Mouse (Mus musculus): Measurements from ENCODE around the gene Coro1c. TPM values are rescaled to one million over a fixed set of nuclear protein-coding genes. Genes with fewer than 3 reads are reported as not detected.

The Coro1c gene
- 12.9 and 13.2 TPM in 2 replicates for polyA plus RNA-seq (2012; rRNA removed)

DNA sequence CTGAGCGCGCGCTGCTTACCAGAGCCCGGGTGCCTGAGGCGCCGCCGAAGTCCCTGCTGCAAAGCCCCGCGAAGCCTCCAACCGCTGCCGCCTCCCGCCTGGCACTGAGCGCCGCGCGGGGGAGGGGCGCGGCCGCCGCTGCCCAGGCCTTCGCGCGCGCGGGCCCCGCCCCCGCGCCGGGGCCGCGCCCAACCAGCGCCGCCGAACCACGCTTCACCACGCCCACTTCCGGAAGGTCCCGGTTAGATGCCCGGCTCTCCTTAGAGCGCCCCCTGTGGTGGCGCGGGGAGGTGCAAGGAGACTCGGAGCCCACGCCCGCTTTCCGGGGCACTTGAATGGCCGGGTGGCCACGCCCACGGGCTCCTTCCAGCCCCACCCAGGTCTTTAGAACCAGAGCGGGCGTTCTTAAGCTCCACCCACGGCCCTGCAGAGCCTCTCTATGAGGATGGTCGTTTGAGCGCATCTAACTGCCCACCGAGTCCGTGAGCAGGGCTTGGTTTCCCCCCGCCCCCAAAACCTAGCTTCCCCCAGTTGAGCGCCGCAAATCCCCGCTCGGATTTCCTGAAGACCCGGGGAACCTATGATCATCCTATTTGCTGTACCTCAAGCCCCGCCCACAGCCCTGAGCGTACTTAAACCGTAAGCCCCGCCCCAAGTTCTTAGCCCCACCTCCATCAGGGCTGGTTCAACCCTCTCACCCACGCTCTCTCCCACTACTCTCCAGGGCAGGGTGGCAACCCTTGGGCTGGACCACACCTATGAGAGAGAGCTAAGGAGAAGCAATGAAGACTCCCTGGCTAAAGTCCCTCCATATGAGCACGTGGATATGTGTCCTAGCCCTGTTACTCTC lies at the start of gene Coro1c:
Coro1c (minus strand) TSS at position 167 of the 850 bp plus-strand sequence.
- Histone ChIP-seq H3K27ac (ENCODE audit: control insufficient read depth, insufficient read depth, low read depth, low read length) (peak within 1 kb of the TSS; percentile 89), H3K4me3 (ENCODE audit: control insufficient read depth, low read depth, low read length) (peak within 1 kb of the TSS; percentile 88), H3K4me1 (ENCODE audit: control insufficient read depth, insufficient read depth, low read length) (peaks cover 18% of the 10 kb centered on the region), H3K36me3 (ENCODE audit: control insufficient read depth, insufficient read depth, low read length) (no peaks in the 10 kb centered on the region), H3K27me3 (ENCODE audit: control insufficient read depth, insufficient read depth, low read length) (no peaks in the 10 kb centered on the region)
- TF ChIP-seq POLR2A (IDR thresholded peaks at IDR 0.05; ENCODE audit: control insufficient read depth, low read depth, low read length): peak; percentile 56
- peak; percentile 91 for TF ChIP-seq CTCF (IDR thresholded peaks at IDR 0.05; ENCODE audit: control insufficient read depth, insufficient read depth, insufficient replicate concordance, low read depth, low read length)

DNA sequence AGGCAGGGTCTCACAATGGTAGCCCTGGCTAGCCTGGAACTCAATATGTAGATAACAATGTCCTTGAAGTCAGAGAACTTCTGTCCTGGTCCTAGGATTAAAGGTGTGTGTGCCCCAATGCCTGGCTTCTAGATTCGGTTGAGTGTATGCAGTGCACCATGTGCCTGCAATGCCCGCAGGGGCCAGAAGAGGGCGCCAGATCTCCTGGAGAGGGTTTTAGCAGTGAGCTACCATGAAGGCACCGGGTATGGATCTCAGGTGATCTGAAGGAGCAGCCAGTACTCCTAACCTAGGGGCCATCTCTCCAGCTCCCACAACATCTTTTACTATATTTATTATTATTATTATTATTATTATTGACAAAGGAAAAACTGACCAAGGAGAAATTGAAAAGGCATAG lies 48.0 kb upstream of the Coro1c start:
- TF ChIP-seq POLR2A (IDR thresholded peaks at IDR 0.05; ENCODE audit: control insufficient read depth, low read depth, low read length) (no peak), CTCF (IDR thresholded peaks at IDR 0.05; ENCODE audit: control insufficient read depth, insufficient read depth, insufficient replicate concordance, low read depth, low read length) (peak; percentile 98)
- Histone ChIP-seq H3K27me3 (ENCODE audit: control insufficient read depth, insufficient read depth, low read length) (no peaks in the 10 kb centered on the region), H3K36me3 (ENCODE audit: control insufficient read depth, insufficient read depth, low read length) (no peaks in the 10 kb centered on the region), H3K27ac (ENCODE audit: control insufficient read depth, insufficient read depth, low read depth, low read length) (no peak overlapping the region), H3K4me1 (ENCODE audit: control insufficient read depth, insufficient read depth, low read length) (no peaks in the 10 kb centered on the region), H3K4me3 (ENCODE audit: control insufficient read depth, low read depth, low read length) (no peak overlapping the region)

DNA sequence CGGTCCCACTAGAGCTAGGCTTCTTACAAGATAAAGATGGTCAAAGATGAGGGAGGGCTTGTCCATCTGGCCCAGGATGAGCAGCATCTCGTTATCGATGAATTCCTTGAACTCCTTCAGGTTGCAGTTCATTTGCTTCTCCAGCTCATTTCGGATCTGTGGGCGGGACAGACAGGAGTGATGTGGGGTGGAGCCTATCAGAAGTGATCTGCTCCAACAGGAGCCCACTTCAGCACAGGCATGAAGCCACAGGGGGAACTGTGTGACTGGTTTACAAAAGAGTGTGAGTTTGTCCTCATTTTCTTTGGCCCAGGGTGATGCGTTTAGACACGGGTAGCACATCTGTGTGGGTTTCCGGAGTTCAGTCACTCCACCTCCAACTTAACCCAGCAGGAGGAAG lies 47.1 kb upstream of the Coro1c start:
- H3K4me1 ChIP-seq (ENCODE audit: control insufficient read depth, insufficient read depth, low read length): no peaks in the 10 kb centered on the region
- H3K27ac ChIP-seq (ENCODE audit: control insufficient read depth, insufficient read depth, low read depth, low read length): no peak overlapping the region
- no peaks in the 10 kb centered on the region for H3K36me3 ChIP-seq (ENCODE audit: control insufficient read depth, insufficient read depth, low read length)
- no peak for TF ChIP-seq CTCF (IDR thresholded peaks at IDR 0.05; ENCODE audit: control insufficient read depth, insufficient read depth, insufficient replicate concordance, low read depth, low read length)
- no peak for TF ChIP-seq POLR2A (IDR thresholded peaks at IDR 0.05; ENCODE audit: control insufficient read depth, low read depth, low read length)
- H3K4me3 ChIP-seq (ENCODE audit: control insufficient read depth, low read depth, low read length): no peak overlapping the region
- H3K27me3 ChIP-seq (ENCODE audit: control insufficient read depth, insufficient read depth, low read length): no peaks in the 10 kb centered on the region

DNA sequence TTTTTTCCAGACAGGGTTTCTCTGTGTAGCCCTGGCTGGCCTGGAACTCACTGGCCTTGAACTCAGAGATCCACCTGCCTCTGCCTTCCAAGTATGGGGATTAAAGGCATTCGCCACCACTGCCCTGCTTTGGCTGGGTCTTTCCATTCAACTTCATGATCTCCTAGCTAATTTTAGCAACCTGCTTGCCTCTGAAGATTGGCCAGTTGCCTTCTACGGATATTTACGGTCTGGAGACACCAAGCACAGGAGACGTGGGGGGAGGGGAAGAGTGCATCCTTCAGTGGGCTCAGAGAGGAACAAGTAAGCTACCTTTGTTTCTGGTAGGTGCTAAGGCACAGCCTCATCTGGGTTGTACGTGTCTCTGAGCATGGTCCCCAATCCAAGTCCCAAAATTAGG lies 46.7 kb upstream of the Coro1c start:
- H3K36me3 ChIP-seq (ENCODE audit: control insufficient read depth, insufficient read depth, low read length): no peaks in the 10 kb centered on the region
- no peak overlapping the region for H3K27ac ChIP-seq (ENCODE audit: control insufficient read depth, insufficient read depth, low read depth, low read length)
- H3K4me3 ChIP-seq (ENCODE audit: control insufficient read depth, low read depth, low read length): no peak overlapping the region
- H3K27me3 ChIP-seq (ENCODE audit: control insufficient read depth, insufficient read depth, low read length): no peaks in the 10 kb centered on the region
- TF ChIP-seq POLR2A (IDR thresholded peaks at IDR 0.05; ENCODE audit: control insufficient read depth, low read depth, low read length): no peak
- TF ChIP-seq CTCF (IDR thresholded peaks at IDR 0.05; ENCODE audit: control insufficient read depth, insufficient read depth, insufficient replicate concordance, low read depth, low read length): no peak
- no peaks in the 10 kb centered on the region for H3K4me1 ChIP-seq (ENCODE audit: control insufficient read depth, insufficient read depth, low read length)

DNA sequence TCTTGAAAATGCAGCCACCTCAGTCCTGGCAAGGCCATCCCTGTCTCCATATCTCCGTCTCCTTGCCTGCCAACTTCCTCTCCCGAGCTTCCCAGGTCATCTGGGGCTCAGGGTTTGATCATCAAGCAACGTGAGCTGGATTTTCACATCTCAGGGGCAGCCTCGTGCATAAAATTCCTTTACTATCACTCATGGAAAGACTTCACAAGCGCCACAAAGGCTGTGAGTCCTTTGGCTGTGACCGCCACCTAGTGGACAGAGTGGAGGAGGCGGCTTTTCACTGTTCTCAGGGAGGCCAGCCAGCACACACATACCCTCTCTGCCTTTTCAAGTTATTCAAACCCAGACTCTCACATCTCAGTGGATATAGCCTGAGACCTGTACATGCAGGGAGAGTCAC lies 45.9 kb upstream of the Coro1c start:
- Histone ChIP-seq H3K4me1 (ENCODE audit: control insufficient read depth, insufficient read depth, low read length) (no peaks in the 10 kb centered on the region), H3K27me3 (ENCODE audit: control insufficient read depth, insufficient read depth, low read length) (no peaks in the 10 kb centered on the region), H3K27ac (ENCODE audit: control insufficient read depth, insufficient read depth, low read depth, low read length) (no peak overlapping the region), H3K4me3 (ENCODE audit: control insufficient read depth, low read depth, low read length) (no peak overlapping the region), H3K36me3 (ENCODE audit: control insufficient read depth, insufficient read depth, low read length) (no peaks in the 10 kb centered on the region)
- TF ChIP-seq POLR2A (IDR thresholded peaks at IDR 0.05; ENCODE audit: control insufficient read depth, low read depth, low read length): no peak
- TF ChIP-seq CTCF (IDR thresholded peaks at IDR 0.05; ENCODE audit: control insufficient read depth, insufficient read depth, insufficient replicate concordance, low read depth, low read length): peak; percentile 82

DNA sequence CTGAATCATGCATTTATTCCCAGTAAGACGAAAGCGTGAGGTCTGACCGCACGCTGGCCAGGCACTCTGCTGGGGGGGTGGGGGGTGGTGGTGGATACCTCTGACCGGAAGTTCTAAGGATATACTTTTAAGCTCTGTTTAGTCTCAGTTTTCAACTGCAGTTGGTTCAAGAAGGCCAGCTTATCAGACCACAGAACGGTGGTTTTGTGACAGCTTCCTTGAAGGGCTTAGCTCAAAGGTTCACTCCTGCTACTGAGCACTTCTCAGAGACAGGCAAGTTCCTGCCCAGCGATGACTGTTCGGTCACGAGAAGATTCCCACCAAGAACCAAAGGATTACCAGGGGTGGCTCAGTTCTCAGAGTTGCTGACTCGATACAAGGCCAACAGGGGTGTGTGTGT lies 44.0 kb upstream of the Coro1c start:
- TF ChIP-seq POLR2A (IDR thresholded peaks at IDR 0.05; ENCODE audit: control insufficient read depth, low read depth, low read length) (no peak), CTCF (IDR thresholded peaks at IDR 0.05; ENCODE audit: control insufficient read depth, insufficient read depth, insufficient replicate concordance, low read depth, low read length) (no peak)
- no peaks in the 10 kb centered on the region for H3K4me1 ChIP-seq (ENCODE audit: control insufficient read depth, insufficient read depth, low read length)
- H3K36me3 ChIP-seq (ENCODE audit: control insufficient read depth, insufficient read depth, low read length): no peaks in the 10 kb centered on the region
- no peaks in the 10 kb centered on the region for H3K27me3 ChIP-seq (ENCODE audit: control insufficient read depth, insufficient read depth, low read length)
- no peak overlapping the region for H3K4me3 ChIP-seq (ENCODE audit: control insufficient read depth, low read depth, low read length)
- peak overlapping the region; percentile 25; the same call in 1 of the 2 replicates for H3K27ac ChIP-seq (ENCODE audit: control insufficient read depth, insufficient read depth, low read depth, low read length)

DNA sequence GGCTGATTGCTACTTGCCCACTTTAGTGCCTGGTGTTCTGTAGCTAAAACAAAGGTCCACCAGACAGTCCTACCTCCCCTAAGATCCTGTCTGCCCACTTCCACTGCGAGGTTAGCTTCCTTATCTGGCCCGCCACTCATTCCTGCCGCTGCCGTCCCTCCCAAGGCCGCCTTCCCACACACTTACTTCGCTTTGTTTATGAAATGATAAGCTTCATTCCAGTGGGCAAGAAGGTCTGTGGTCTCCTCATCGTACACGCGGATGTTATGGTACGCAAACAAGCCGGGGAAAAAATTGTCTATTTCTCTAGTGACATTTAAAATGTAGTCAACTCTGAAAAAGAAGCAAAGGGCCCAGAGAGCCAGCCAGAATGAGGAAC lies 43.1 kb upstream of the Coro1c start:
- Histone ChIP-seq H3K27ac (ENCODE audit: control insufficient read depth, insufficient read depth, low read depth, low read length) (no peak overlapping the region; the same call in 1 of the 2 replicates), H3K36me3 (ENCODE audit: control insufficient read depth, insufficient read depth, low read length) (no peaks in the 10 kb centered on the region), H3K4me3 (ENCODE audit: control insufficient read depth, low read depth, low read length) (no peak overlapping the region), H3K27me3 (ENCODE audit: control insufficient read depth, insufficient read depth, low read length) (no peaks in the 10 kb centered on the region), H3K4me1 (ENCODE audit: control insufficient read depth, insufficient read depth, low read length) (no peaks in the 10 kb centered on the region)
- TF ChIP-seq POLR2A (IDR thresholded peaks at IDR 0.05; ENCODE audit: control insufficient read depth, low read depth, low read length): no peak
- TF ChIP-seq CTCF (IDR thresholded peaks at IDR 0.05; ENCODE audit: control insufficient read depth, insufficient read depth, insufficient replicate concordance, low read depth, low read length): no peak

Measured in testis, adult 2 months (tissue).